Mouse (Mus musculus): ENCODE measurements around the gene Kdm2a.

GRCm38 (mm10) chr19:4304251-4304821 lies 93.7 kb downstream of the Kdm2a start:
- TF ChIP-seq GATA1 (IDR thresholded peaks at IDR 0.05; ENCODE audit: low read length): no peak
- TF ChIP-seq TAL1 (IDR thresholded peaks at IDR 0.05; ENCODE audit: low read length): no peak
